Mouse (Mus musculus) megakaryocyte, embryonic 14.5 days (primary cell): ENCODE results near the gene Pgpep1l. TPM values are rescaled to one million over a fixed set of nuclear protein-coding genes. Genes with fewer than 3 reads are reported as not detected.

Source experiments
- H3K27me3 ChIP-seq: replicated peaks from 2 replicates; pipeline ENCODE3; 2012; ENCODE audit warnings: inconsistent platforms
- H3K36me3 ChIP-seq: replicated peaks from 2 replicates; pipeline ENCODE3; 2012; ENCODE audit warnings: low read length, inconsistent platforms, mixed read lengths
- H3K4me1 ChIP-seq: 2 replicates; pipeline ENCODE4 v1.6.1; 2012; ENCODE audit warnings: inconsistent platforms
- H3K4me3 ChIP-seq: replicated peaks from 2 replicates; pipeline ENCODE3; 2012; ENCODE audit warnings: moderate library complexity, mild to moderate bottlenecking, inconsistent platforms
- H3K9me3 ChIP-seq: 2 replicates; pipeline ENCODE4 v1.6.1; 2012; ENCODE audit warnings: inconsistent platforms
- FLI1 ChIP-seq: IDR thresholded peaks from 2 replicates; pipeline ENCODE4 v1.6.1; 2012; ENCODE audit warnings: low read length, inconsistent platforms, mixed read lengths
- GATA1 ChIP-seq: IDR thresholded peaks from 3 replicates; pipeline ENCODE4 v1.6.1; 2012; ENCODE audit warnings: mixed read lengths, low read length, inconsistent platforms, borderline replicate concordance
- polyA plus RNA-seq: library from polyadenylated mRNA; stranded (reverse); fragments of >175 nt; gene quantifications from 2 replicates; pipeline ENCODE4 v1.2.3, GENCODE M21; 2012; ENCODE audit warnings: low replicate concordance; ENCODE audit not compliant: insufficient read depth

The Pgpep1l gene
- polyA plus RNA-seq, 1 experiment = not detected

DNA sequence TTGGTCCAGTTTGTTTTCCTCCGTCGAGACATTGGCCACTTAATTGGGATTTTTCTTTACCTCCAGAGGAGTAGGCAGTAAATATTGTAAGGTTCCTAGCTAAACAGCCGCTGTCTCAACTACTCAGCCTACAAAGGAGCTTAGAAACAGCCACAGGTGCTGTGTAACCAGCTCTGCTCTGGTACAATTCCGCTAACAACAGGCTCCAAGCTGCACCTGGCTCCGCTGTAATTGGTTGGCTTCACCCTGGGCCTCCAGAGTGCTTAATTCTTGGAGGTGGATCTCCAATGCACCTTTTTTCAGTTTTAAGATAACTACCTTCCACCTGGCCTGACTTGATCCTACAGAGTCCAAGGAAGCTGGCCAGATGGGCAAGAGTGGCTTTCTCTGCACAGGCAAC lies 40.0 kb downstream of the Pgpep1l start:
- Histone ChIP-seq H3K4me1 (peaks cover 36% of the 10 kb centered on the region), H3K36me3 (peaks cover 97% of the 10 kb centered on the region), H3K4me3 (no peak overlapping the region), H3K9me3 (no peaks in the 10 kb centered on the region), H3K27me3 (no peaks in the 10 kb centered on the region)
- no peak for TF ChIP-seq GATA1
- no peak for TF ChIP-seq FLI1

DNA sequence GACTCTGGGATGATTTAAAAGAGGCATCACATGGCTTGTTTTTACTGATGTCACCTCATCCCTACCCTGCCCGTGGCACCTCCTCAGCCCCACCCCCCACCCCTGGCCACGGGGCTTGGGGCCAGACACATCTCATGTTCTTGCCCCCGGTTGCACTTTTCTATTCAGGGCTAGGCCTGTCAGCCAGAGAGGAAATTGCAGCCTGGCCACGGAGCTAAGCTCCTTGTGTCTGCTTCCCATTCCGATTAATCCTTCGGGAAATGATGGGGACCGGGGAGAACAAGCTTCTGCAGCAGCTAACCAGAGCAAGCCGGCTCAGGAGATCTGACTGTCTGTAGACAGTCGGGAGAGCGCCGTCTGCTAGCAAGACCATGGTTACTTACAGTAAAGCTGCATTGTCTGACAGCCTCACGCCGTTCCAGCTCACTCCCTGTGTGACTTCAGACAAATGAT lies 40.7 kb downstream of the Pgpep1l start:
- Histone ChIP-seq H3K4me1 (peaks cover 32% of the 10 kb centered on the region), H3K27me3 (no peaks in the 10 kb centered on the region), H3K9me3 (no peaks in the 10 kb centered on the region), H3K36me3 (peaks cover 98% of the 10 kb centered on the region), H3K4me3 (no peak overlapping the region)
- TF ChIP-seq GATA1 (no peak), FLI1 (no peak)

DNA sequence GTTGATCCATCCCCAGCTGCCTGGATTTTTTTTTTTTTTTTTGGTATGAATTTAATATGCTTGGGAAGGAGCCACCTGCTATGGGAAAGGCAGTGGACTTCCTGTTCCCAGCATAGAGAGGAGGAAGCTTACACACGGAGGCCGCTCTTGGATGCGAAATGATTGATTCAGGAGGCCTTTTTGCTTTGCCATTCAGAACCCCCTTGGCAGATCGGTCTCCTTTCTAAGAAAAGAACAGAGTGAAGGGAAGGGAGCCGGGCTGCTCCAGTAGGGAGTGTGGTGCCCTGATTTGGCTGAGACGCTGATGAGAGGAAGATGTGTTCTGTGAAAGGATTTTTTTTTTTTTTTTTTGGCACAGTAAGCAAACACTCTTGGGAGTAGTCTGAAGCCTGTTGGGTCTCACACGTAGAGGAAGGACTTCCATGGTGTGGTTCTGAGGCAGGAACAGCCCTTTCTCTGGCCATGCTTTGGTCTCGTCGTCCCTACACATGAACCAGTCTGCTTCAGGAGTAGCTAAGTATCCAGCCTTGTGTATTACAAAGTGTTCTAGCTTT lies 42.3 kb downstream of the Pgpep1l start:
- Histone ChIP-seq H3K36me3 (peaks cover 98% of the 10 kb centered on the region), H3K9me3 (no peaks in the 10 kb centered on the region), H3K4me1 (peaks cover 18% of the 10 kb centered on the region), H3K27me3 (no peaks in the 10 kb centered on the region), H3K4me3 (no peak overlapping the region)
- no peak for TF ChIP-seq GATA1
- TF ChIP-seq FLI1 = no peak

DNA sequence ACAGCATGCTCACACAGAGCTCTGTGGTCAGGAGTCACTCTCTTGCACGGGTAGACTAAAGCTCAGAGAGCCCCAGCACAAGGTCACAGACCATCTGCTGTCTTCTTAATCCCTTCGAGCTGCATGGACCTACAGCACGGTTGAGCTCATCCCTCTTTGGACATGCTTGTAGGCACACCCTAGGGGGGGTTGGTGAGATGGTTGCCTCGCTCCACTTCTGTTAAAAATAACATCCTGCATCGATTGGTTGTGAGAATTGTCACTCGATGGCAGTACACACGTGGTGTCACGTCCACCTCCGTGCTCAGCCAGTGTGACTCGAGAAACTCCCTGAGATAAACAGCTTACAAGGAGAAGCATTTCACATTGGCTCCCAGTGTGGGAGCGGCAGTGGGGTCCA lies 45.2 kb downstream of the Pgpep1l start:
- TF ChIP-seq FLI1 (no peak), GATA1 (no peak)
- Histone ChIP-seq H3K36me3 (peaks cover 98% of the 10 kb centered on the region), H3K4me3 (no peak overlapping the region), H3K9me3 (no peaks in the 10 kb centered on the region), H3K4me1 (peaks cover 10% of the 10 kb centered on the region), H3K27me3 (no peaks in the 10 kb centered on the region)

DNA sequence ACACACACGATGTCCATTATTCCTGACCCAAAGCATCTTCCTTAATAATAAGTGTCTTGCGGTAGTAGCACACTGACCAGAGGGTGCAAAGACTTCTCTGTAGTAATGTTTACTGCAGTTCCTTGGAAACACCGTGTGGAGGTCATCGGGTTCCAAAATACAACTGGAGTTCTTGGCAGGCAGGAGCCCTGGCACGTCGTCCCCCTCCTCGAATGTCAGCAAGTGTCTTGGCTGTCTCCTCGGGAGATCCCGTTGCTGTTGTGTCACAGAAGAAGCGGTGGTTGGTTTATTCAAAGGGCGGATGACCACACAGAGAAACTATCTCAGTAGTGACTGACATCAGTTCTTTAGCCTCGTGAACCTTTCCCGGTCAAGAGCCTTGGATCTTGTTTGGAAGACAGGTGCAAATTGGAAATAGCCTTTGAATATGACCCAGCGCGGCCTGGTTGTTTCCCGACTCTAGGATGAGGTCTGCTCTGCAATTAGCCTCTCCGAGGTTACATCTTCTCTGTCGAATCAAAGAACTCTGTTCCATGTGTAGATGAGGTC lies 48.4 kb downstream of the Pgpep1l start:
- H3K36me3 ChIP-seq = peaks cover 98% of the 10 kb centered on the region

DNA sequence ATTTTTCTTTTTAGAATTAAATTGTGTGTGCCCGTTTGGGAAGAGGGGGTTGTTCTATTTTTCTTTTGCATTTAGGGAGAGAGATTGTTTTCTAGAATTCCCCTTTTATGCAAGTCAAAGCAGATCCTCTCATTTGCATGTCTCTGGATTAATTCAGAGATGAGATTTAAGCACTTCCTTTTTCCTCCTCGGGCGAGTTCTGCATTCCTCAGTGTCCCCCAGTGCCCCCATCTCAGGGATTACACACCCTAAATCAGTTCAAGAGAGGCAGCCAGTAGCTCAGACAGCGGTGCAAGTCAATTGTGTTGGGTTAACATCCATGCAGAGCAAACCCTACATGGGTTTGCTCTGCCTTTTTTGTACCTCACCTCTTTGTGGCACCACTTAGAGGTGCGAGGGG lies 50.2 kb downstream of the Pgpep1l start:
- TF ChIP-seq GATA1 (no peak), FLI1 (no peak)
- Histone ChIP-seq H3K36me3 (peaks cover 100% of the 10 kb centered on the region), H3K27me3 (no peaks in the 10 kb centered on the region), H3K4me1 (peaks cover 19% of the 10 kb centered on the region), H3K4me3 (no peak overlapping the region), H3K9me3 (no peaks in the 10 kb centered on the region)

More for the DNA sequence above, 48.4 kb downstream of the Pgpep1l start:
- Histone ChIP-seq H3K9me3 (no peaks in the 10 kb centered on the region), H3K4me3 (no peak overlapping the region), H3K4me1 (peaks cover 13% of the 10 kb centered on the region), H3K27me3 (no peaks in the 10 kb centered on the region)
- TF ChIP-seq GATA1 (no peak), FLI1 (no peak)

DNA sequence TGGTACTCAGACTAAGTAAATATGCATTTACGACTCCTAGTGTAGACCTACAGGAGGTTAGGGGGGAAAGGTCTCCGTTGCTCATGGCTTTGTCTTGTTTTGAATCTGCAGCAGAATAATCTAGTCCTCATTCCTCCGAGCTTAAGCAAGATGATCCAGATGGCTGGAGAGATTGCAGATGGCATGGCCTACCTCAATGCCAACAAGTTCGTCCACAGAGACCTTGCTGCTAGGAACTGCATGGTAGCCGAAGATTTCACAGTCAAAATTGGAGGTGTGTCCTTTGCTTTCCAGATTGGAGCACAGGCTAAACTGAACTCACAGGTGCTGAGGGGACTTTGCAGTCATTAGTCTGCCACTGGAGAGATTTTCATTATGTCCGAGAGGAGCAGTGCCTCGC lies 52.1 kb downstream of the Pgpep1l start:
- Histone ChIP-seq H3K4me1 (peaks cover 32% of the 10 kb centered on the region), H3K27me3 (no peaks in the 10 kb centered on the region), H3K36me3 (peaks cover 100% of the 10 kb centered on the region), H3K9me3 (no peaks in the 10 kb centered on the region), H3K4me3 (no peak overlapping the region)
- TF ChIP-seq GATA1 (no peak), FLI1 (no peak)

DNA sequence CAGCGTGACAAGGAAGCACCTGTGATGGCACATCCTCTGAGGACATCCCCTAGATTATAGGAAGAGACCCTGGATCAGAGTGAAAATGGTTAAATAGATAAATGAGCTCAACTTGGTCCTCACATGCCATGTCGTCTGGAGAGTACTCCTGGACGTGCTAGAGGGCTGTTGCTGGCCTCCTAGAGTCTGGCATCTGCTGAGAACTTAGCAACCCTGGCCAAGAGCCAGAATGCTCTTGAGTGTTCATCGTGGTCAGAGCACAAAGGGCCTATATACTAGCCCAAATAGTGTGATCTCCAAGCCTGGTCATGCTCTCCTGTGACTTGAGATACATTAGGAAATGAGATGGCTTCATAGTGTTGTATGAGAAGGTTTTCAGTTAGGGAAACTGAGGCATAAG lies 53.6 kb downstream of the Pgpep1l start:
- Histone ChIP-seq H3K4me1 (peaks cover 32% of the 10 kb centered on the region), H3K9me3 (no peaks in the 10 kb centered on the region), H3K4me3 (no peak overlapping the region), H3K27me3 (no peaks in the 10 kb centered on the region), H3K36me3 (peaks cover 100% of the 10 kb centered on the region)
- TF ChIP-seq FLI1 = no peak
- TF ChIP-seq GATA1 = no peak

DNA sequence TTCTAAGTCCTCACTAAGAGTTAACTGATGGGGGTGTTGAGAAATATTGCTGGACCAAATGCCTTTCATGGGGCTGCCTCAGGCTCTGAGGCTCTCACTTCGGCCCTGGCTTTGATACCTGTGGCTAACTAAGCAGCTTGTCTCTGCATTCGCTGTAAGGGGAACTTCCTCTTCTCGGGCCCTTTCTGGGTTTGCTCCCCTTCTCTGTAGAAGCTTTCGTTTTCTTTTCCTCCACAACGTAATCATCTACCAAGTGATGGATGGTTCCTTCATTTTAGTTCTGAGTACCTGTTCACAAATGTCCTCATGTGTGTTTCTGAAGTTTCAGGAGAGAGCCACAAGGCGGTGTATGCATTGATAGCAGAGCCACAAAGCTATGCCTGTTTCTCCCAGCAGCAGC lies 55.0 kb downstream of the Pgpep1l start:
- Histone ChIP-seq H3K4me3 (no peak overlapping the region), H3K27me3 (no peaks in the 10 kb centered on the region), H3K4me1 (peaks cover 37% of the 10 kb centered on the region), H3K9me3 (no peaks in the 10 kb centered on the region), H3K36me3 (peaks cover 100% of the 10 kb centered on the region)
- TF ChIP-seq GATA1 = no peak
- no peak for TF ChIP-seq FLI1

DNA sequence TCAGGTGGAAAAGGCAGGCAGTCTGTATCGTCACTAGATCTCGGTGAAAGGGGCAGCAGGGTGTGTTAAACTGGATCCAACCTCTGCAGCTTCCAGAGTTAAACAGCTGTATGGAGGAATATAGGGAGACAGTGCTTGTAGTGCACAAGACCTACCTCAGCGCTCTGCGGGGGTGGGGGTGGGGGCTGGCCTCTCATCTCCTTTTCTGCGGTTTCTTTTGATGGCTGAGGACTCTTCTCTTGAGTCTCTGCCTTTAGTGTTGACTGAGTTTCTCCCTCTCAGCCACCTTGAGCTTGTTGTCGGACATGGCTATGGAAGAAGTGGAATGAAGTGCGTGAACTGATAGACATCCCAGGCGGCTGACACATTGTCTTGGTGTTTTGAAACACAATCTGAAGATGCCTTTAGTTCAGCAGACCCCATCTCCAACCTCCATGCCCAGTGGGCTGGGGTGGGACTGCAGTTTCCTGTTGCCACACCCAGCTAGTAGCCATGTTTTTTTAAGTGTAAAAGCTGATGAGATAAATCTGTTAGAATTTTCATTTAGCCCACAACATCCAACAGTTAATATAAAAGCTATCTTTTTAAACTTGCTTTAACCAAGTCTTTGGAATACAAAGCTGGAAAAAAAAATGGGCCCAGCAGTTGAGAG lies 58.1 kb downstream of the Pgpep1l start:
- Histone ChIP-seq H3K9me3 (no peaks in the 10 kb centered on the region), H3K27me3 (no peaks in the 10 kb centered on the region), H3K36me3 (peaks cover 100% of the 10 kb centered on the region), H3K4me1 (peaks cover 41% of the 10 kb centered on the region), H3K4me3 (no peak overlapping the region)
- TF ChIP-seq GATA1 (no peak), FLI1 (no peak)
